Mouse (Mus musculus) intestine, embryonic 16.5 days (tissue): ENCODE results near the gene Ppp1r14a. TPM values are rescaled to one million over a fixed set of nuclear protein-coding genes. Genes with fewer than 3 reads are reported as not detected.

Experiments
- ATAC-seq: fragments of 200-750 bp; cut with Nextera tagmentation; 2 replicates; pipeline ENCODE4 v1.8.0; 2017; ENCODE audit warnings: moderate TSS enrichment, moderate library complexity
- H3K27ac ChIP-seq: fragments of 300-500 bp; sonication (generic); 2 replicates; pipeline ENCODE4 v1.5.1; 2014; ENCODE audit warnings: mild to moderate bottlenecking, low read length
- H3K27me3 ChIP-seq: fragments of 300-500 bp; sonication (generic); replicated peaks from 2 replicates; pipeline ENCODE4 v1.6.1; 2014; ENCODE audit warnings: low read length, control low read depth, mixed read lengths; ENCODE audit not compliant: control insufficient read depth, insufficient read depth
- H3K36me3 ChIP-seq: fragments of 300-500 bp; sonication (generic); 2 replicates; pipeline ENCODE4 v1.6.1; 2014; ENCODE audit warnings: low read length, control low read depth; ENCODE audit not compliant: control insufficient read depth, insufficient read depth
- H3K4me1 ChIP-seq: fragments of 300-500 bp; sonication (generic); 2 replicates; pipeline ENCODE4 v1.6.1; 2014; ENCODE audit warnings: low read length, control low read depth, mixed read lengths; ENCODE audit not compliant: control insufficient read depth, insufficient read depth
- H3K4me2 ChIP-seq: fragments of 300-500 bp; sonication (generic); 2 replicates; pipeline ENCODE4 v1.6.1; 2014; ENCODE audit warnings: low read depth, low read length, control low read depth
- H3K4me3 ChIP-seq: fragments of 300-500 bp; sonication (generic); 2 replicates; pipeline ENCODE4 v1.5.1; 2014; ENCODE audit warnings: mild to moderate bottlenecking, low read length
- H3K9ac ChIP-seq: fragments of 300-500 bp; sonication (generic); 2 replicates; pipeline ENCODE4 v1.6.1; 2014; ENCODE audit warnings: low read depth, low read length
- H3K9me3 ChIP-seq: fragments of 300-500 bp; sonication (generic); 2 replicates; pipeline ENCODE4 v1.6.1; 2016; ENCODE audit warnings: low read length, control low read depth; ENCODE audit not compliant: control insufficient read depth
- WGBS: fragments of 180-500 bp; shearing (Covaris S2); extraction: QIAGEN DNeasy Blood & Tissue Kit; methylation state at CpG from one replicate; pipeline ENCODE4 v1.1.7; 2014; 5-methylcytosine and 5-hydroxymethylcytosine counted together
- polyA plus RNA-seq: library from polyadenylated mRNA; unstranded; fragments of >200 nt; fragmentation: Nextera tagmentation; extraction: Ambion mirVana; gene quantifications from 2 replicates; pipeline ENCODE4 v1.2.1, GENCODE M21; 2015

Gene Ppp1r14a
- polyA plus RNA-seq, 1 experiment from 2014 or later: 45.2 TPM

- no peak for ATAC-seq
Observed at GRCm38 (mm10) chr7:29306108-29306507, 17.0 kb downstream of the Ppp1r14a start.

GRCm38 (mm10) chr7:29306619-29307018 is 17.5 kb downstream of the Ppp1r14a start:
- no peak overlapping the region for H3K4me3 ChIP-seq
- WGBS: 35% methylated on average over 7 of the region's 7 CpGs
- H3K4me1 ChIP-seq: peaks cover 38% of the 10 kb centered on the region
- peaks cover 25% of the 10 kb centered on the region for H3K27me3 ChIP-seq
- H3K36me3 ChIP-seq: no peaks in the 10 kb centered on the region
- H3K27ac ChIP-seq: no peak overlapping the region
- H3K9ac ChIP-seq: no peak overlapping the region
- H3K4me2 ChIP-seq: no peak overlapping the region
- H3K9me3 ChIP-seq: no peaks in the 10 kb centered on the region
- no peak for ATAC-seq

More at GRCm38 (mm10) chr7:29306108-29306507, 17.0 kb downstream of the Ppp1r14a start:
- no peak overlapping the region for H3K9ac ChIP-seq
- no peaks in the 10 kb centered on the region for H3K9me3 ChIP-seq
- H3K27me3 ChIP-seq: peaks cover 25% of the 10 kb centered on the region
- WGBS: 63% methylated on average over 7 of the region's 7 CpGs
- H3K4me2 ChIP-seq: no peak overlapping the region
- H3K4me3 ChIP-seq: no peak overlapping the region
- no peaks in the 10 kb centered on the region for H3K36me3 ChIP-seq
- H3K27ac ChIP-seq: no peak overlapping the region
- H3K4me1 ChIP-seq: peaks cover 36% of the 10 kb centered on the region

- Histone ChIP-seq H3K27ac (no peak overlapping the region), H3K9me3 (no peaks in the 10 kb centered on the region), H3K4me2 (peak overlapping the region; percentile 96), H3K4me3 (peak overlapping the region; percentile 73), H3K27me3 (peaks cover 25% of the 10 kb centered on the region), H3K4me1 (peaks cover 38% of the 10 kb centered on the region), H3K9ac (peak overlapping the region; percentile 69), H3K36me3 (no peaks in the 10 kb centered on the region)
- 3% methylated on average over 42 of the region's 42 CpGs for WGBS
- peak; percentile 82 for ATAC-seq
Observed at GRCm38 (mm10) chr7:29307350-29308104, 18.4 kb downstream of the Ppp1r14a start.

GRCm38 (mm10) chr7:29309221-29309721 is 20.2 kb downstream of the Ppp1r14a start:
- H3K9ac ChIP-seq: peak overlapping the region; percentile 70
- ATAC-seq: peak; percentile 20
- H3K4me2 ChIP-seq: peak overlapping the region; percentile 89
- H3K27me3 ChIP-seq: peaks cover 19% of the 10 kb centered on the region
- H3K9me3 ChIP-seq: no peaks in the 10 kb centered on the region
- H3K27ac ChIP-seq: peak overlapping the region; percentile 35
- peak overlapping the region; percentile 53 for H3K4me3 ChIP-seq
- H3K4me1 ChIP-seq: peaks cover 34% of the 10 kb centered on the region
- no peaks in the 10 kb centered on the region for H3K36me3 ChIP-seq
- WGBS: under 1% methylated on average over 36 of the region's 36 CpGs

GRCm38 (mm10) chr7:29309749-29310148 is 20.6 kb downstream of the Ppp1r14a start:
- Histone ChIP-seq H3K4me1 (peaks cover 29% of the 10 kb centered on the region), H3K9me3 (no peaks in the 10 kb centered on the region), H3K4me2 (peak overlapping the region; percentile 89), H3K4me3 (peak overlapping the region; percentile 53), H3K36me3 (no peaks in the 10 kb centered on the region), H3K27ac (no peak overlapping the region), H3K27me3 (peaks cover 14% of the 10 kb centered on the region), H3K9ac (peak overlapping the region; percentile 70)
- 10% methylated on average over 5 of the region's 5 CpGs for WGBS
- ATAC-seq: no peak

- no peaks in the 10 kb centered on the region for H3K9me3 ChIP-seq
- H3K9ac ChIP-seq: no peak overlapping the region
- WGBS: 30% methylated on average over 9 of the region's 9 CpGs
- ATAC-seq: no peak
- H3K4me2 ChIP-seq: no peak overlapping the region
- no peaks in the 10 kb centered on the region for H3K36me3 ChIP-seq
- no peaks in the 10 kb centered on the region for H3K27me3 ChIP-seq
- H3K27ac ChIP-seq: no peak overlapping the region
- H3K4me3 ChIP-seq: no peak overlapping the region
- peaks cover 37% of the 10 kb centered on the region for H3K4me1 ChIP-seq
Observed at GRCm38 (mm10) chr7:29313051-29313450, 23.9 kb downstream of the Ppp1r14a start.

- H3K27me3 ChIP-seq: no peaks in the 10 kb centered on the region
- no peaks in the 10 kb centered on the region for H3K36me3 ChIP-seq
- no peak overlapping the region for H3K4me3 ChIP-seq
- 55% methylated on average over 9 of the region's 9 CpGs for WGBS
- H3K9ac ChIP-seq: no peak overlapping the region
- no peaks in the 10 kb centered on the region for H3K9me3 ChIP-seq
- no peak overlapping the region for H3K27ac ChIP-seq
- H3K4me1 ChIP-seq: peaks cover 40% of the 10 kb centered on the region
- H3K4me2 ChIP-seq: no peak overlapping the region
- no peak for ATAC-seq
Observed at GRCm38 (mm10) chr7:29313572-29314261, 24.6 kb downstream of the Ppp1r14a start.

GRCm38 (mm10) chr7:29314844-29315628 is 25.9 kb downstream of the Ppp1r14a start:
- Histone ChIP-seq H3K36me3 (no peaks in the 10 kb centered on the region), H3K9me3 (no peaks in the 10 kb centered on the region), H3K27me3 (no peaks in the 10 kb centered on the region), H3K4me2 (no peak overlapping the region), H3K4me3 (no peak overlapping the region), H3K9ac (0 out of 2 replicates have a peak overlapping the region, but pooled peaks have one; percentile 41), H3K27ac (no peak overlapping the region), H3K4me1 (peaks cover 43% of the 10 kb centered on the region)
- ATAC-seq: no peak
- WGBS: 70% methylated on average over 13 of the region's 13 CpGs
